Mouse (Mus musculus): ENCODE measurements around the gene Slc2a9. TPM values are rescaled to one million over a fixed set of nuclear protein-coding genes. Genes with fewer than 3 reads are reported as not detected.

Gene Slc2a9
- polyA plus RNA-seq, 1 experiment, result 17.3 TPM

- peaks cover 15% of the 10 kb centered on the region for H3K4me1 ChIP-seq (ENCODE audit: control insufficient read depth, insufficient read depth, insufficient read length, low read length)
- peak overlapping the region; percentile 94 for H3K27ac ChIP-seq (ENCODE audit: insufficient read depth, low read depth, low read length)
- WGBS, result 30% methylated on average over 8 of the region's 8 CpGs
- H3K4me3 ChIP-seq (ENCODE audit: low read depth, low read length), result peak overlapping the region; percentile 52
- no peaks in the 10 kb centered on the region for H3K27me3 ChIP-seq (ENCODE audit: control insufficient read depth, insufficient read depth, low read length)
- H3K36me3 ChIP-seq (ENCODE audit: control insufficient read depth, insufficient read depth, low read length), result 0 out of 2 replicates have a peak, but pooled peaks cover 2% of the 10 kb centered on the region
- peak; percentile 67; the same call in 1 of the 2 replicates for TF ChIP-seq POLR2A (IDR thresholded peaks at IDR 0.05; ENCODE audit: low read depth, low read length)
- TF ChIP-seq CTCF (IDR thresholded peaks at IDR 0.05; ENCODE audit: extremely low read depth, insufficient read length, insufficient replicate concordance, low read depth, low read length), result no peak
These were observed 11.2 kb downstream of the Slc2a9 start for GRCm38 (mm10) chr5:38491763-38492162.

GRCm38 (mm10) chr5:38489739-38490138 is 13.2 kb downstream of the Slc2a9 start:
- no peak for TF ChIP-seq CTCF (IDR thresholded peaks at IDR 0.05; ENCODE audit: extremely low read depth, insufficient read length, insufficient replicate concordance, low read depth, low read length)
- TF ChIP-seq POLR2A (IDR thresholded peaks at IDR 0.05; ENCODE audit: low read depth, low read length), result no peak
- WGBS, result 82% methylated on average over 4 of the region's 4 CpGs
- 0 out of 2 replicates have a peak, but pooled peaks cover 2% of the 10 kb centered on the region for H3K36me3 ChIP-seq (ENCODE audit: control insufficient read depth, insufficient read depth, low read length)
- no peaks in the 10 kb centered on the region for H3K27me3 ChIP-seq (ENCODE audit: control insufficient read depth, insufficient read depth, low read length)
- H3K4me3 ChIP-seq (ENCODE audit: low read depth, low read length), result peak overlapping the region; percentile 56
- H3K27ac ChIP-seq (ENCODE audit: insufficient read depth, low read depth, low read length), result peak overlapping the region; percentile 94
- peaks cover 21% of the 10 kb centered on the region for H3K4me1 ChIP-seq (ENCODE audit: control insufficient read depth, insufficient read depth, insufficient read length, low read length)

GRCm38 (mm10) chr5:38488673-38489615 is 14.0 kb downstream of the Slc2a9 start:
- H3K4me1 ChIP-seq (ENCODE audit: control insufficient read depth, insufficient read depth, insufficient read length, low read length), result peaks cover 21% of the 10 kb centered on the region
- TF ChIP-seq CTCF (IDR thresholded peaks at IDR 0.05; ENCODE audit: extremely low read depth, insufficient read length, insufficient replicate concordance, low read depth, low read length), result no peak
- TF ChIP-seq POLR2A (IDR thresholded peaks at IDR 0.05; ENCODE audit: low read depth, low read length), result no peak
- 70% methylated on average over 20 of the region's 20 CpGs for WGBS
- H3K27ac ChIP-seq (ENCODE audit: insufficient read depth, low read depth, low read length), result peak overlapping the region; percentile 63
- H3K36me3 ChIP-seq (ENCODE audit: control insufficient read depth, insufficient read depth, low read length), result 0 out of 2 replicates have a peak, but pooled peaks cover 2% of the 10 kb centered on the region
- H3K4me3 ChIP-seq (ENCODE audit: low read depth, low read length), result peak overlapping the region; percentile 18; the same call in 1 of the 2 replicates
- H3K27me3 ChIP-seq (ENCODE audit: control insufficient read depth, insufficient read depth, low read length), result no peaks in the 10 kb centered on the region

- TF ChIP-seq POLR2A (IDR thresholded peaks at IDR 0.05; ENCODE audit: low read depth, low read length) (no peak), CTCF (IDR thresholded peaks at IDR 0.05; ENCODE audit: extremely low read depth, insufficient read length, insufficient replicate concordance, low read depth, low read length) (no peak)
- H3K27me3 ChIP-seq (ENCODE audit: control insufficient read depth, insufficient read depth, low read length), result no peaks in the 10 kb centered on the region
- 73% methylated on average over 6 of the region's 6 CpGs for WGBS
- 0 out of 2 replicates have a peak, but pooled peaks cover 2% of the 10 kb centered on the region for H3K36me3 ChIP-seq (ENCODE audit: control insufficient read depth, insufficient read depth, low read length)
- peaks cover 25% of the 10 kb centered on the region for H3K4me1 ChIP-seq (ENCODE audit: control insufficient read depth, insufficient read depth, insufficient read length, low read length)
- H3K27ac ChIP-seq (ENCODE audit: insufficient read depth, low read depth, low read length), result no peak overlapping the region
- H3K4me3 ChIP-seq (ENCODE audit: low read depth, low read length), result no peak overlapping the region
These were observed 14.9 kb downstream of the Slc2a9 start for GRCm38 (mm10) chr5:38488026-38488425.

GRCm38 (mm10) chr5:38487247-38487646 is 15.7 kb downstream of the Slc2a9 start:
- Histone ChIP-seq H3K4me3 (ENCODE audit: low read depth, low read length) (no peak overlapping the region), H3K36me3 (ENCODE audit: control insufficient read depth, insufficient read depth, low read length) (0 out of 2 replicates have a peak, but pooled peaks cover 2% of the 10 kb centered on the region), H3K27ac (ENCODE audit: insufficient read depth, low read depth, low read length) (no peak overlapping the region), H3K4me1 (ENCODE audit: control insufficient read depth, insufficient read depth, insufficient read length, low read length) (peaks cover 22% of the 10 kb centered on the region; the same call in 1 of the 2 replicates), H3K27me3 (ENCODE audit: control insufficient read depth, insufficient read depth, low read length) (no peaks in the 10 kb centered on the region)
- 75% methylated on average over 4 of the region's 4 CpGs for WGBS
- TF ChIP-seq CTCF (IDR thresholded peaks at IDR 0.05; ENCODE audit: extremely low read depth, insufficient read length, insufficient replicate concordance, low read depth, low read length) (no peak), POLR2A (IDR thresholded peaks at IDR 0.05; ENCODE audit: low read depth, low read length) (no peak)

- Histone ChIP-seq H3K4me3 (ENCODE audit: low read depth, low read length) (no peak overlapping the region), H3K36me3 (ENCODE audit: control insufficient read depth, insufficient read depth, low read length) (0 out of 2 replicates have a peak, but pooled peaks cover 2% of the 10 kb centered on the region), H3K27ac (ENCODE audit: insufficient read depth, low read depth, low read length) (no peak overlapping the region), H3K4me1 (ENCODE audit: control insufficient read depth, insufficient read depth, insufficient read length, low read length) (peaks cover 25% of the 10 kb centered on the region; the same call in 1 of the 2 replicates), H3K27me3 (ENCODE audit: control insufficient read depth, insufficient read depth, low read length) (no peaks in the 10 kb centered on the region)
- TF ChIP-seq CTCF (IDR thresholded peaks at IDR 0.05; ENCODE audit: extremely low read depth, insufficient read length, insufficient replicate concordance, low read depth, low read length) (no peak), POLR2A (IDR thresholded peaks at IDR 0.05; ENCODE audit: low read depth, low read length) (no peak)
- WGBS, result 55% methylated on average over 4 of the region's 4 CpGs
These were observed 17.0 kb downstream of the Slc2a9 start for GRCm38 (mm10) chr5:38485946-38486345.
